Mouse (Mus musculus) cerebellum, adult 11-12 months (tissue): ENCODE results near the gene Tmem253.
"Not testable (repeated sequence)": the region's sequence is repeated elsewhere in the genome, so short reads cannot be mapped to it uniquely, and the experiment has no call there.

Experiments used
- DNase-seq: peaks from one replicate; pipeline ENCODE4 v3.0.0; 2022

The Tmem253 gene

GRCm38 (mm10) chr14:52022244-52022708 is 6.8 kb downstream of the Tmem253 start:
- peak; percentile 26 for DNase-seq

- peak; percentile 92 for DNase-seq
These were observed 7.4 kb downstream of the Tmem253 start for GRCm38 (mm10) chr14:52022709-52023459.

- no peak for DNase-seq
These were observed 8.7 kb downstream of the Tmem253 start for GRCm38 (mm10) chr14:52024133-52024532.

GRCm38 (mm10) chr14:52026342-52026741 is 10.9 kb downstream of the Tmem253 start:
- no peak for DNase-seq

- DNase-seq: no peak
These were observed 20.5 kb downstream of the Tmem253 start for GRCm38 (mm10) chr14:52035926-52036325.

GRCm38 (mm10) chr14:52039332-52039731 is 23.9 kb downstream of the Tmem253 start:
- no peak for DNase-seq

- not testable (repeated sequence) for DNase-seq
These were observed 26.9 kb downstream of the Tmem253 start, which contains the start of gene Olfr221 for GRCm38 (mm10) chr14:52042359-52042758. Gene Olfr221, minus strand, starts transcription at chr14:52042459.

GRCm38 (mm10) chr14:52043446-52043845 is 28.0 kb downstream of the Tmem253 start:
- no peak for DNase-seq

- DNase-seq: no peak
These were observed 29.6 kb downstream of the Tmem253 start for GRCm38 (mm10) chr14:52044901-52045678.

- no peak for DNase-seq
These were observed 30.6 kb downstream of the Tmem253 start for GRCm38 (mm10) chr14:52045966-52046565.

- DNase-seq: not testable (repeated sequence)
These were observed 37.3 kb downstream of the Tmem253 start for GRCm38 (mm10) chr14:52052720-52053119.

GRCm38 (mm10) chr14:52059982-52060381 is 44.5 kb downstream of the Tmem253 start:
- peak; percentile 70 for DNase-seq

GRCm38 (mm10) chr14:52060800-52061199 is 45.3 kb downstream of the Tmem253 start:
- peak; percentile 98 for DNase-seq

GRCm38 (mm10) chr14:52061798-52062197 is 46.3 kb downstream of the Tmem253 start:
- DNase-seq: peak; percentile 66

- no peak for DNase-seq
These were observed 50.7 kb downstream of the Tmem253 start for GRCm38 (mm10) chr14:52066135-52066534.
